Mouse (Mus musculus): ENCODE results near the gene Cdkn1a.
"Not testable (repeated sequence)": the region's sequence is repeated elsewhere in the genome, so short reads cannot be mapped to it uniquely, and the experiment has no call there.

The Cdkn1a gene

GRCm38 (mm10) chr17:29096245-29096644, 5.5 kb downstream of the Cdkn1a start:
- in situ Hi-C loops (cut with MboI; ENCODE audit: low pct_unique_long_range_greater_than_20kb in 1 of 2, low sequenced_read_pairs in 2 of 2, unreplicated experiment in 1 of 2) = no loop called here

GRCm38 (mm10) chr17:29096851-29097561, 6.2 kb downstream of the Cdkn1a start:
- in situ Hi-C loops (cut with MboI; ENCODE audit: low pct_unique_long_range_greater_than_20kb in 1 of 2, low sequenced_read_pairs in 2 of 2, unreplicated experiment in 1 of 2) = no loop called here

- in situ Hi-C loops (cut with MboI; ENCODE audit: low pct_unique_long_range_greater_than_20kb in 1 of 2, low sequenced_read_pairs in 2 of 2, unreplicated experiment in 1 of 2) = no loop called here
These were observed 7.5 kb downstream of the Cdkn1a start for GRCm38 (mm10) chr17:29098291-29098690.

- in situ Hi-C loops (cut with MboI; ENCODE audit: low pct_unique_long_range_greater_than_20kb in 1 of 2, low sequenced_read_pairs in 2 of 2, unreplicated experiment in 1 of 2) = no loop called here
These were observed 8.3 kb downstream of the Cdkn1a start for GRCm38 (mm10) chr17:29099076-29099475.

- in situ Hi-C loops (cut with MboI; ENCODE audit: low pct_unique_long_range_greater_than_20kb in 1 of 2, low sequenced_read_pairs in 2 of 2, unreplicated experiment in 1 of 2) = no loop called here
These were observed 9.9 kb downstream of the Cdkn1a start for GRCm38 (mm10) chr17:29100627-29101026.

- in situ Hi-C loops (cut with MboI; ENCODE audit: low pct_unique_long_range_greater_than_20kb in 1 of 2, low sequenced_read_pairs in 2 of 2, unreplicated experiment in 1 of 2) = not testable (repeated sequence)
These were observed 19.6 kb downstream of the Cdkn1a start for GRCm38 (mm10) chr17:29110356-29110755.

GRCm38 (mm10) chr17:29111332-29111731, 20.6 kb downstream of the Cdkn1a start:
- in situ Hi-C loops (cut with MboI; ENCODE audit: low pct_unique_long_range_greater_than_20kb in 1 of 2, low sequenced_read_pairs in 2 of 2, unreplicated experiment in 1 of 2) = no loop called here

GRCm38 (mm10) chr17:29113591-29114352, 23.0 kb downstream of the Cdkn1a start, which contains the start of gene Rab44:
Gene Rab44 (plus strand): TSS chr17:29114145.
- in situ Hi-C loops (cut with MboI; ENCODE audit: low pct_unique_long_range_greater_than_20kb in 1 of 2, low sequenced_read_pairs in 2 of 2, unreplicated experiment in 1 of 2) = no loop called here

GRCm38 (mm10) chr17:29116023-29116422, 25.2 kb downstream of the Cdkn1a start:
- in situ Hi-C loops (cut with MboI; ENCODE audit: low pct_unique_long_range_greater_than_20kb in 1 of 2, low sequenced_read_pairs in 2 of 2, unreplicated experiment in 1 of 2) = no loop called here

GRCm38 (mm10) chr17:29117006-29117648, 26.4 kb downstream of the Cdkn1a start:
- in situ Hi-C loops (cut with MboI; ENCODE audit: low pct_unique_long_range_greater_than_20kb in 1 of 2, low sequenced_read_pairs in 2 of 2, unreplicated experiment in 1 of 2) = no loop called here

- in situ Hi-C loops (cut with MboI; ENCODE audit: low pct_unique_long_range_greater_than_20kb in 1 of 2, low sequenced_read_pairs in 2 of 2, unreplicated experiment in 1 of 2) = no loop called here
These were observed 27.3 kb downstream of the Cdkn1a start for GRCm38 (mm10) chr17:29118057-29118456.

GRCm38 (mm10) chr17:29120666-29121065, 29.9 kb downstream of the Cdkn1a start:
- in situ Hi-C loops (cut with MboI; ENCODE audit: low pct_unique_long_range_greater_than_20kb in 1 of 2, low sequenced_read_pairs in 2 of 2, unreplicated experiment in 1 of 2) = no loop called here

- in situ Hi-C loops (cut with MboI; ENCODE audit: low pct_unique_long_range_greater_than_20kb in 1 of 2, low sequenced_read_pairs in 2 of 2, unreplicated experiment in 1 of 2) = no loop called here
These were observed 32.0 kb downstream of the Cdkn1a start for GRCm38 (mm10) chr17:29122817-29123216.

- in situ Hi-C loops (cut with MboI; ENCODE audit: low pct_unique_long_range_greater_than_20kb in 1 of 2, low sequenced_read_pairs in 2 of 2, unreplicated experiment in 1 of 2) = no loop called here
These were observed 32.9 kb downstream of the Cdkn1a start for GRCm38 (mm10) chr17:29123578-29124174.

- in situ Hi-C loops (cut with MboI; ENCODE audit: low pct_unique_long_range_greater_than_20kb in 1 of 2, low sequenced_read_pairs in 2 of 2, unreplicated experiment in 1 of 2) = no loop called here
These were observed 35.8 kb downstream of the Cdkn1a start for GRCm38 (mm10) chr17:29126561-29126960.

GRCm38 (mm10) chr17:29129341-29129740, 38.6 kb downstream of the Cdkn1a start:
- in situ Hi-C loops (cut with MboI; ENCODE audit: low pct_unique_long_range_greater_than_20kb in 1 of 2, low sequenced_read_pairs in 2 of 2, unreplicated experiment in 1 of 2) = no loop called here

- in situ Hi-C loops (cut with MboI; ENCODE audit: low pct_unique_long_range_greater_than_20kb in 1 of 2, low sequenced_read_pairs in 2 of 2, unreplicated experiment in 1 of 2) = no loop called here
These were observed 44.3 kb downstream of the Cdkn1a start for GRCm38 (mm10) chr17:29135066-29135465.

- in situ Hi-C loops (cut with MboI; ENCODE audit: low pct_unique_long_range_greater_than_20kb in 1 of 2, low sequenced_read_pairs in 2 of 2, unreplicated experiment in 1 of 2) = no loop called here
These were observed 45.5 kb downstream of the Cdkn1a start for GRCm38 (mm10) chr17:29136236-29136635.

- in situ Hi-C loops (cut with MboI; ENCODE audit: low pct_unique_long_range_greater_than_20kb in 1 of 2, low sequenced_read_pairs in 2 of 2, unreplicated experiment in 1 of 2) = no loop called here
These were observed 47.1 kb downstream of the Cdkn1a start for GRCm38 (mm10) chr17:29137906-29138305.
